Mouse (Mus musculus): ENCODE measurements at regions not wholly inside any gene's neighbourhood (a gene's known extent, or its start where the extent isn't known, plus 50 kb on each side); places are given as distances from the start of the nearest gene placed in this dataset.

DNA sequence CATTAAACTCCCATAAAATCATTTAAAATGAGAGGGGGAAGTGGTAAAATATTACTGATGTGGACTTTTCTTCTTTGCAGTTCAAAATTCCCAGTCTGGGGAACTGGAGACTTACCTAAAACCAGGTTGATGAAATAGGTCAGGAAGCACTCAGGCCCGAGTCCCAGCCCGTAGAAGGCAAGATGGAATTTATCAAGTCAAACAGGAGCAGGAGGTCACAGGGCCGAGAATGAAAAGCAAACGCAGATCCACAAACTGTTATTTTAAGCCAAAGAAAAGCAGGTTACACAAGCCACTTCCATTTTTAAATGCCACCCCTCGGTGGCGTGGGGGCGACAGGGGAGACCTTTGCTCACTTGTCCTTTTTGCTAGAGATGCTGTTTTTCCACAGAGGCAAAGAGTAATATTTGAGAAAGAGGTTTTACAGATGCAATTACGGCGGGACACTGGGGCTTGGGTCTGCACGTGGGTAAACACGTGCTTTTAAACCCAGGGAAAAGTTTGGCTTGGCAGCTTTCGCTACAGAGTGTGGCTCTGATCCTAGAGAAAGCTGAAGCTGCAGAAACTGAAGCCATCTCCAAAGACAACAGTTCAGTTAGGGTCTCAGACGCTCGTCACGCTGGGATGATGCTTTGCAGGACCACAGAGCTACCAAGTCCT is 241.0 kb upstream of the Lyplal1 start:
- TF ChIP-seq CTCF (IDR thresholded peaks at IDR 0.05; ENCODE audit: borderline replicate concordance, insufficient read depth, low read length) = no peak
- no peak for TF ChIP-seq POLR2A (IDR thresholded peaks at IDR 0.05; ENCODE audit: low read depth, low read length)

All from embryonic fibroblast, embryonic 13.5 days (primary cell).